Mouse (Mus musculus) hindbrain, embryonic 13.5 days (tissue): Measurements from ENCODE around the gene Nmur1. TPM values are rescaled to one million over a fixed set of nuclear protein-coding genes. Genes with fewer than 3 reads are reported as not detected.
"Not testable (repeated sequence)": the region's sequence is repeated elsewhere in the genome, so short reads cannot be mapped to it uniquely, and the experiment has no call there.

Experiments
- ATAC-seq: fragments of 200-750 bp; cut with Nextera tagmentation; 2 replicates; pipeline ENCODE4 v1.8.0; 2017; ENCODE audit warnings: moderate TSS enrichment; ENCODE audit not compliant: low FRiP score
- H3K27ac ChIP-seq: fragments of 300-500 bp; sonication (generic); 2 replicates; pipeline ENCODE4 v1.5.1; 2015; ENCODE audit warnings: inconsistent platforms, mild to moderate bottlenecking, moderate library complexity
- H3K27me3 ChIP-seq: fragments of 300-500 bp; sonication (generic); 2 replicates; pipeline ENCODE4 v1.6.1; 2015; ENCODE audit warnings: mild to moderate bottlenecking, inconsistent platforms
- H3K36me3 ChIP-seq: fragments of 300-500 bp; sonication (generic); 2 replicates; pipeline ENCODE4 v1.6.1; 2015; ENCODE audit warnings: mild to moderate bottlenecking, inconsistent platforms
- H3K4me1 ChIP-seq: fragments of 300-500 bp; sonication (generic); replicated peaks from 2 replicates; pipeline ENCODE4 v1.6.1; 2015; ENCODE audit warnings: inconsistent platforms
- H3K4me2 ChIP-seq: fragments of 300-500 bp; sonication (generic); 2 replicates; pipeline ENCODE4 v1.6.1; 2015; ENCODE audit warnings: inconsistent platforms, mild to moderate bottlenecking, moderate library complexity
- H3K4me3 ChIP-seq: fragments of 300-500 bp; sonication (generic); 2 replicates; pipeline ENCODE4 v1.5.1; 2015; ENCODE audit warnings: mild to moderate bottlenecking, inconsistent platforms
- H3K9ac ChIP-seq: fragments of 300-500 bp; sonication (generic); 2 replicates; pipeline ENCODE4 v1.6.1; 2015; ENCODE audit warnings: mild to moderate bottlenecking, inconsistent platforms
- H3K9me3 ChIP-seq: fragments of 300-500 bp; sonication (generic); 2 replicates; pipeline ENCODE4 v1.6.1; 2016; ENCODE audit warnings: inconsistent platforms
- WGBS: fragments of 180-500 bp; shearing (Covaris S2); methylation state at CpG from one replicate; pipeline ENCODE4 v1.1.7; 2015; 5-methylcytosine and 5-hydroxymethylcytosine counted together
- polyA plus RNA-seq: library from polyadenylated mRNA; unstranded; fragments of >200 nt; fragmentation: Nextera tagmentation; extraction: Ambion mirVana; gene quantifications from 2 replicates; pipeline ENCODE4 v1.2.1, GENCODE M21; 2015

The Nmur1 gene
- polyA plus RNA-seq, result not detected in 2 replicates

DNA sequence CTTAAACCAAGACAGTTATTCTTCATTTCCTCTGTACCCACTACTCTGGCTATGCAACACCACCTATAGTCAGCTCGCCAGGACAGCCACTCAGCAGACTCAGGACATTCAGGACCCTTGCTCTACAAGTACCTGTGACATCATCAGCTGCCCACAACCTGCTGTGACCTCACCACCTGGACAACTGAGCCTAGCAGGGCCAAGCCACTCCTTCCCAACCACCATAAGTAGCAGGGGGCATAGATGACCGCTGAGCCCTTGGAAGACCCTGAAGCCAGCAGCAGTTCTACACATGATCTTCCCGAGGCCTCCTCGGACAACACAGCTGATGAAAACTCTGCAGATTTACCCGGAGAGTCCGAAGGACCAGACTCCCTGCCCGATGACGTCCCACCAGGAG is at the start of gene Nmur1, which contains the start of gene Tex44:
Gene Nmur1 (minus strand): TSS at position 101 of the 400 bp plus-strand sequence.
Gene Tex44 (plus strand): TSS at position 202 of the 400 bp plus-strand sequence.
- no peak for ATAC-seq
- 96% methylated on average over 8 of the region's 8 CpGs for WGBS
- Histone ChIP-seq H3K4me1 (peaks cover 17% of the 10 kb centered on the region), H3K27ac (peak within 1 kb of the TSS; percentile 74), H3K4me2 (no peak within 1 kb of the TSS), H3K36me3 (no peaks in the 10 kb centered on the region), H3K9me3 (no peaks in the 10 kb centered on the region), H3K27me3 (no peaks in the 10 kb centered on the region), H3K4me3 (no peak within 1 kb of the TSS), H3K9ac (peak within 1 kb of the TSS; percentile 10; the same call in 1 of the 2 replicates)

DNA sequence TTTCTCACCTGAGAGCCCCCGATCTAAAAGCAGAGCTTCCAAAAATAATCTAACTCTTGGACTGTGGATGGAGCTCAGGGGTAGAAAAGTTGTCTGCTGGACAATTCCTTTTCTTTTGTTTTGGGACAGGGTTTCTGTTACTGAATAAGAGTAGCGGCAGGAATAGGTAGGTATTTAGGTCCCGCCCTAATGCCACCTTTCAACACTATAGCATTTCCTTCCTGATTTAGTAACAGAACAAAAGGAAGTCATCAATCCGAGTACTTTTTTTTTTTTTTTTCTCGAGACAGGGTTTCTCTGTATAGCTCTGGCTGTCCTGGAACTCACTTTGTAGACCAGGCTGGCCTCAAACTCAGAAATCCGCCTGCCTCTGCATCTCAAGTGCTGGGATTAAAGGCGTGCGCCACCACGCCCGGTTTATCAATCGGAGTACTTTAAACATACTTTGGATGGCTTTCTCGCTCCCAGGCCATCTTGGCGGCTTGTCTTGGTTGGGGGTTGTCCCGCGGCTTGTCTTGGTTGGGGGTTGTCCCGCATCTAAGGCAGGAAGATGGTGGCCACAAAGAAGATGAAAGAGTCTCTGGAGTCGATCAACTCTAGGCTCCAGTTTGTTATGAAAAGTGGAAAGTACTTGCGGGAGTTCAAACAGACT is 47.2 kb upstream of the Nmur1 start:
- Histone ChIP-seq H3K9ac (no peak overlapping the region), H3K4me2 (no peak overlapping the region), H3K4me1 (peaks cover 15% of the 10 kb centered on the region), H3K27me3 (no peaks in the 10 kb centered on the region), H3K9me3 (no peaks in the 10 kb centered on the region), H3K27ac (no peak overlapping the region), H3K36me3 (no peaks in the 10 kb centered on the region), H3K4me3 (no peak overlapping the region)
- ATAC-seq, result no peak
- WGBS, result 95% methylated on average over 18 of the region's 18 CpGs

DNA sequence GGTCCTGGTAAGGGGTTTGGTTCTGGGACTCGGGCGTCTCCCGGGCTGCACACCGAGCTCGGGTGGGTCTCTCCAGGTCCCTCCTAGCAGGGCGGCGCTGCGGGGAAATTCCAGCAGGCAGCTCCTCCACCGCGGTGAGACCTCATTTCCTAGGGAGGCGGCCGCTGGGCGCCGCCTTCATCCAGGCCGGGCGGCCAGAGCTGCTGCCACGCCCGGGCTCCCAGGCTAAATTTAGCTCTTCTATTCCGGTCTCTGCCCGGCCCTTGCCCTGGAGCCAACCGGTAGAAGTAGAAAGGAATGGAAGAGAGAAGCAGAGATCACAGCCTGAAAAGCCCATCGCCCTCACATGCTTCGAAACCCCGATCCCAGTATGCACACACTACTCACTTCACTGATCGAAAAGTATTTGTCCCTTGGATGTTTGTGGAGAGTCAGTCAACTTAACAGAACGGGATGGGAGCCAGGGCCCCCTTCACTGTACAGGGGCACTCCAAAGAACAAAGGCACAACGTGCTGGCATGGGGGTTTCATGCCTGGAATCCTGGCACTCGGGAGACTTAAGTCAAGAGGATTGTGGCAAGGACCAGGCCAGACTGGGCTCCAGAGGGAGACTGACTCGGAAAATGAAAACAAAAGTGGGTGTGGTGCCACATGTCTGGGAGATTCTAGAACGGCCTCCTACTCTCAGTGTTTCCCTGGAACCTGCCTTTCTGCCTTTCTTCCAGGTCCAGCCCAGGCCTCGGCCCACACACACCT is 46.3 kb upstream of the Nmur1 start:
- Histone ChIP-seq H3K9ac (peak overlapping the region; percentile 65), H3K4me3 (peak overlapping the region; percentile 19; the same call in 1 of the 2 replicates)

DNA sequence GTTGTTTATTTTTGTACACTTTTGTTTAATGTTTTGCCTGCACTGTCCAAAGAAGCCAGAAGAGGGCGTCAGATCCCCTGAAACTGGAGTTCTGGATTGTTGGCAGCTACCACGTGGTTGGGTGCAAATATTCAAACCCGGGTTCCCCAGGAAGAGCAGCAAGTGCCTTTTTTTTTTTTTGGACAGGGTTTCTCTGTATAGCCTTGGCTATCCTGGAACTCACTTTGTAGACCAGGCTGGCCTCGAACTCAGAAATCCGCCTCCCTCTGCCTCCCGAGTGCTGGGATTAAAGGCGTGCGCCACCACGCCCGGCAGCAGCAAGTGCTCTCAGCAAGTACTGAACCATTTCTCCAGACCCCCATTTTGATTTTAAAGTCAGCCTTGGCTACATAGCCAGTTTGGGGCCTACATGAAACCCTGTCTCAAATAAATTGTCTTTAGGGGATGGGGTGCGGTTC is 45.5 kb upstream of the Nmur1 start:
- not testable (repeated sequence) for H3K27me3 ChIP-seq, H3K4me3 ChIP-seq, ATAC-seq, H3K4me2 ChIP-seq, H3K9me3 ChIP-seq, H3K9ac ChIP-seq, H3K36me3 ChIP-seq, H3K27ac ChIP-seq
- peaks cover 15% of the 10 kb centered on the region for H3K4me1 ChIP-seq
- WGBS, result 74% methylated on average over 11 of the region's 11 CpGs

More for the DNA sequence above, 46.3 kb upstream of the Nmur1 start:
- ATAC-seq, result no peak
- Histone ChIP-seq H3K27me3 (no peaks in the 10 kb centered on the region), H3K27ac (peak overlapping the region; percentile 72), H3K4me2 (peak overlapping the region; percentile 41), H3K4me1 (peaks cover 15% of the 10 kb centered on the region), H3K9me3 (no peaks in the 10 kb centered on the region), H3K36me3 (no peaks in the 10 kb centered on the region)
- 21% methylated on average over 31 of the region's 31 CpGs for WGBS

DNA sequence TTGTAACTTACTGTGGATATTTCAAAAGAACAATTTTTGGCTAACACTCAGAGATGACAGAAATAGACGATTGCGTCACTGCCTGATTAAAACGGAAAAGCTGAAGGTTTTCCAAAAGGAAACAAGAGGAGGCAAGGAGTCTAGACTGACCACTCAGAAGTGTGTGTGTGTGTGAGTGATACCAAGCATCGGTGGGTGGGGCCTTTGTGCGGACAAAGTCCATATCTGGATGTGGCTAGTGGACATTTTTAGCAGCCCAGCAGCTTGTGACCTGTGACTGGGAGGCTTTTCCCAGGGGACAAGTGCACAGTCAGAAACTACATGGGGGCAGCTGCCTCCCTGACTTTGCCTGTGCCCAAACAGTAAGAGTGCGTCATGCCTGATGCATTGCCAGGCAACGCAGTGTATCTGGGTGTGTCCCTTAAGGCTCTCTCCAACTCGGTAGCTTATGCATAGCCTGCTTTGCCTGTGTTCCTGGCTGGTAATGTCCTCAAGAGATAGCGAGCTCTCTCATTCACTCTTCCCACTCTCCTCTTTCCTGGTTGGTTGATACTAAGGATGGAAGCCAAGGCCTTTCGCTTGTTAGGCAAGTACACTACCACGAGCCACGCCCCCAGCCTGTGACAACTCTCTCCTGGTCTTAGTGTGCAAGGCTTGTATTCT is 44.6 kb upstream of the Nmur1 start:
- Histone ChIP-seq H3K27ac (no peak overlapping the region), H3K4me3 (no peak overlapping the region), H3K9ac (no peak overlapping the region), H3K27me3 (no peaks in the 10 kb centered on the region), H3K36me3 (no peaks in the 10 kb centered on the region), H3K9me3 (no peaks in the 10 kb centered on the region), H3K4me2 (no peak overlapping the region), H3K4me1 (peaks cover 15% of the 10 kb centered on the region)
- WGBS, result 73% methylated on average over 12 of the region's 12 CpGs
- ATAC-seq, result no peak; the same call in 1 of the 2 replicates

DNA sequence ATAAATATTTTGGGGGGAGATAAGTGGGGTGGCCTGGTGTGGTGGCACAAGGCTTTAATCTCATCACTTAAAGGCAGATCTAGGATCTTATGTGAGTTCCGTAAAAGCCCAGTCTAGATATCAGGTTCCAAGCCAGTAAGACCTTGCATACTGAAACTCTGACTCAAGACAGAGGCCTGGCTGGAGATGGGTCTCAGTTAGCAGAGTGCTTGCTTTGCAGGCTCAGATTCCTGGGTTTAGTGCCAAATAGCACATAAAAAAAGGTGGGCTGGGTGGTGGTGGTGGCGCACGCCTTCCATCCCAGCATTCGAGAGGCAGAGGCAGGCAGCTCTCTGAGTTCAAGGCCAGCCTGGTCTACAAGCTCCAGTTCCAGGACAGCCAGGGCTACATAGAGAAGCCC is 43.8 kb upstream of the Nmur1 start:
- Histone ChIP-seq H3K27me3 (no peaks in the 10 kb centered on the region), H3K9me3 (no peaks in the 10 kb centered on the region), H3K36me3 (no peaks in the 10 kb centered on the region), H3K4me2 (no peak overlapping the region), H3K4me1 (peaks cover 16% of the 10 kb centered on the region), H3K27ac (no peak overlapping the region), H3K4me3 (no peak overlapping the region), H3K9ac (no peak overlapping the region)
- WGBS, result 97% methylated on average over 4 of the region's 4 CpGs
- ATAC-seq, result no peak

DNA sequence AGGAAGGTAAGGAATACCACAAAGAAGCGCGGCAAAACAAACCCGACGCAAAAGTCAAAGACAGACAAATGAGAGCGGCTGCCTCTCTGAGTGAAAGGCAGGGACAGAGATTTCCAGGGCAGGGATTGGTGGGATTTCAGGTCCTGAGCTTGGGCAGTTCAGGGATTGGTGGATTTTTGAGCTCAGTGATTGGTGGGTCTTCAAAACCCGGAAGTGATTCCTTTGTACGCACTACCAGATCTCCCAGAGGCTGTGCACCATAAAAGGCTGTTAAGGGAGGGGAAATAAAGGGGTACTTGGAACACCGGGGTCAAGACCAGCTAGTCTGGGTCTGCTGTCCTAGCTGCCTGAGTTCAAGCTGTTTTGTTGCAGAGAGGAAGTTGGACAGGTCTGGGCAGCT is 41.4 kb upstream of the Nmur1 start:
- H3K9ac ChIP-seq, result no peak overlapping the region
- no peaks in the 10 kb centered on the region for H3K27me3 ChIP-seq
- H3K4me2 ChIP-seq, result no peak overlapping the region
- WGBS, result 84% methylated on average over 8 of the region's 8 CpGs
- ATAC-seq, result no peak
- no peak overlapping the region for H3K27ac ChIP-seq
- H3K9me3 ChIP-seq, result no peaks in the 10 kb centered on the region
- no peaks in the 10 kb centered on the region for H3K36me3 ChIP-seq
- H3K4me3 ChIP-seq, result no peak overlapping the region
- H3K4me1 ChIP-seq, result peaks cover 16% of the 10 kb centered on the region

DNA sequence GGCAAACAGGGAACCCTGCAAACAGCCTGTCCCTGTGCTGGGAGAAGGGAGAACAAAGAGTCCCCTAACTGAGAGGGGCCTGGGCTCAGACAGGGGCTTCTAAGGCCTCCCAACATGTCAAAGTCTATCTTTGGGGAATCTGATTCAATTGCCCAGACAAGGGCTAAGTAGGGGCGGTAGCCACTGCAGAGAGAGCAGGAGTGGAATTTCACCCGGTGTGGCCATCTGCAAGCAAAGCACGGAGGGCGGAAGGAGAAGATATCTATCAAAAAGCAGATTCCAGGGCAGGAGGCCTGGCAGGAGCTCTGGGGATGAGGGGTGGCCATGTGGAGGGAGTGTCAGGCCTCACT is 38.8 kb upstream of the Nmur1 start:
- no peak overlapping the region for H3K4me3 ChIP-seq
- peak overlapping the region; percentile 80 for H3K27ac ChIP-seq
- no peak overlapping the region for H3K4me2 ChIP-seq
- peak overlapping the region; percentile 30; the same call in 1 of the 2 replicates for H3K9ac ChIP-seq
- no peaks in the 10 kb centered on the region for H3K27me3 ChIP-seq
- 25% methylated on average over 4 of the region's 4 CpGs for WGBS
- H3K36me3 ChIP-seq, result no peaks in the 10 kb centered on the region
- H3K9me3 ChIP-seq, result peaks cover 5% of the 10 kb centered on the region; the same call in 1 of the 2 replicates
- peaks cover 4% of the 10 kb centered on the region for H3K4me1 ChIP-seq
- no peak for ATAC-seq

DNA sequence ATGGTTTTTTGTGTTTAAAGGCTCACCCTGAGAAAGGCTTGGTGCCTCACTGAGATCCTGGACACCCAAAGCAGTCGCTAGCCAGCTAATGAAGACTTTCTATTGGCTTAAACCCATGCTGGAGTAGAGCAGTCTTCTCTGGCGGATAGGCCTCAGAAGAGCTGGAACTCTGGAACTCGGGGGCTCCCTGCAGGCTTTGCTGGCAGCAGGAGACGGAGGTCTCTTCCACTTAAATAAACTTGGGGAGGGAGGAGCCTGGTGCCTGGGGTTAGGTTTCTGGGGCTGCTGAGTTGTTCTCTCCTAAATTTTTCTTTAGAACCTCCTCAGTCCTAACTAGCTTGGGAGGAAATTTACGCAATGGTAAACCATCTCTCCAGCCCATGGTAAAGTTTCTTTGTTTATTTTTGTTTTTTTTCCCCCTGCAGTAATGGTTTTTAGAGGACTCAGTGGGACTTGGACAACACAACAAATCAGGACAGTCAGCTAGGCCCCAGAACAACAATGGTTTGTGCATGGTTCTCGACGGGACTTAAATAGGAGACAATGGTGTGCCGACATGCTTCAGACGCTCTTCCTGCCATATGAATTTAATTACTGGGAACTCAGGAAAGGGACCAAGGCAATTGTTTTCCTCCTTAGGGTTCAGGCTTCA is 38.3 kb upstream of the Nmur1 start:
- peaks cover 4% of the 10 kb centered on the region for H3K4me1 ChIP-seq
- no peaks in the 10 kb centered on the region for H3K36me3 ChIP-seq
- ATAC-seq, result no peak
- H3K9me3 ChIP-seq, result peaks cover 5% of the 10 kb centered on the region; the same call in 1 of the 2 replicates
- H3K4me3 ChIP-seq, result no peak overlapping the region
- peak overlapping the region; percentile 80 for H3K27ac ChIP-seq
- 0 out of 2 replicates have a peak overlapping the region, but pooled peaks have one; percentile 30 for H3K9ac ChIP-seq
- H3K27me3 ChIP-seq, result no peaks in the 10 kb centered on the region
- H3K4me2 ChIP-seq, result no peak overlapping the region
- 31% methylated on average over 9 of the region's 9 CpGs for WGBS

DNA sequence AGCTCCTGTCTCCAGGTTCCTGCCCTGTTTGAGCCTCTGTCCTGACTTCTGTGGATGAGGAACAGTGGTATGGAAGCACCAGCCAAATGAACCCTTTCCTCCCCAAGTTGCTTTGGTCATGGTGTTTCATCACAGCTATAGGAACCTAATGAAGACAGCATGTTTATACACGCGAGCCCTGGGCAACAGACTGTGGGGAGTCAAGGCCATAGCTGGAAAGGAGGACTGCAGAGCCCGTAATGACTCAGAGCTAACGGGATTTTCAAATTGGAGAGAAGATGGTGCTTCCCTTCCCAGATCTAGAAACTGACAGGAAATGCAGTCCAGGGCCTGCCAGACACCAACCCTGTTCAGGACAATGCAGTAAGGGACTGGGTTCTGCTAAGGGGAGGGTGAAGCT is 33.3 kb upstream of the Nmur1 start:
- no peak overlapping the region for H3K4me3 ChIP-seq
- H3K4me2 ChIP-seq, result no peak overlapping the region
- H3K9ac ChIP-seq, result no peak overlapping the region
- no peaks in the 10 kb centered on the region for H3K4me1 ChIP-seq
- 83% methylated on average over 4 of the region's 4 CpGs for WGBS
- H3K9me3 ChIP-seq, result peaks cover 5% of the 10 kb centered on the region; the same call in 1 of the 2 replicates
- H3K27me3 ChIP-seq, result no peaks in the 10 kb centered on the region
- no peak overlapping the region for H3K27ac ChIP-seq
- no peak for ATAC-seq
- no peaks in the 10 kb centered on the region for H3K36me3 ChIP-seq

DNA sequence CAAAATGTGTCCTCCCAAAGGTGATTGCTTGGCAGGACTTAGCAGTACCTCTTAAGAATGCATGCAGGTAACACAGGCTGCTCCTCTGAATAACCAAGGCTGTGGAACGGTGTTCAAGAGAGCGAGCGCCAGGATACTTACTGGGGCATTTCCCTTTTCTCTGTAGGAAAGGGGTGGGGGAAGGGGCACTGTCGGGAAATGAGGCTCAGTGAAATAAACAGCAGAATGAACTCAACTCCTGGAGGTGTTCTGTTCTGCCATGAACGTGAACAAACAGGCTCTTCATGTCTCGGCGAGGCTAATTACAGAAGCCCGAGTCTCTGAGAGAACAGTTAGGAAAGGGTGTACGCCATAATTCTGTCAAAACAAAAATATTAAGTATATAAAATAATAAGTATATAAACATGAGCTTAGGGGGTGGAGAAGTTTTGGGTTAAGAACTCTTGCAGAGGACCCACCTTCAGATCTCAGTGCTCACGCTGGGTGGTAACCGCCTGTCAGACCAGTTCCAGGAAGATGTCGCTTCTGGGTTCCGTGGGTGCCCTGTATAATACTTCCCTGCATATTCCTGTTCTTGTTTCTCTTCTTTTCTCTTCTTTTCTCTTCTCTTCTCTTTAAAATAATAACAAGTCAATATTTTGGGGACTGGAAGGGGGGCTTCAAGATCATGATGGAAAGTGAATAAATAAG is 31.0 kb upstream of the Nmur1 start:
- no peak for ATAC-seq
- Histone ChIP-seq H3K4me1 (no peaks in the 10 kb centered on the region), H3K9ac (no peak overlapping the region), H3K36me3 (no peaks in the 10 kb centered on the region), H3K9me3 (peaks cover 5% of the 10 kb centered on the region; the same call in 1 of the 2 replicates), H3K4me2 (no peak overlapping the region), H3K27me3 (no peaks in the 10 kb centered on the region), H3K4me3 (no peak overlapping the region), H3K27ac (no peak overlapping the region)
- 71% methylated on average over 13 of the region's 13 CpGs for WGBS
